Mouse (Mus musculus) naive thymus-derived CD4-positive, alpha-beta T cell, adult 5 months (primary cell): ENCODE results near the gene Tmod2. TPM values are rescaled to one million over a fixed set of nuclear protein-coding genes. Genes with fewer than 3 reads are reported as not detected.

Source experiments
- polyA plus RNA-seq: library from polyadenylated mRNA; unstranded; fragments of 100-300 nt; shearing (Covaris generic); gene quantifications from one replicate; pipeline ENCODE4 v1.2.1, GENCODE M21; 2017

Tmod2 gene
- not detected for polyA plus RNA-seq

GRCm38 (mm10) chr9:75610571-75611493 is at the start of gene Tmod2:
Gene Tmod2 (minus strand): TSS chr9:75611325.

DNA sequence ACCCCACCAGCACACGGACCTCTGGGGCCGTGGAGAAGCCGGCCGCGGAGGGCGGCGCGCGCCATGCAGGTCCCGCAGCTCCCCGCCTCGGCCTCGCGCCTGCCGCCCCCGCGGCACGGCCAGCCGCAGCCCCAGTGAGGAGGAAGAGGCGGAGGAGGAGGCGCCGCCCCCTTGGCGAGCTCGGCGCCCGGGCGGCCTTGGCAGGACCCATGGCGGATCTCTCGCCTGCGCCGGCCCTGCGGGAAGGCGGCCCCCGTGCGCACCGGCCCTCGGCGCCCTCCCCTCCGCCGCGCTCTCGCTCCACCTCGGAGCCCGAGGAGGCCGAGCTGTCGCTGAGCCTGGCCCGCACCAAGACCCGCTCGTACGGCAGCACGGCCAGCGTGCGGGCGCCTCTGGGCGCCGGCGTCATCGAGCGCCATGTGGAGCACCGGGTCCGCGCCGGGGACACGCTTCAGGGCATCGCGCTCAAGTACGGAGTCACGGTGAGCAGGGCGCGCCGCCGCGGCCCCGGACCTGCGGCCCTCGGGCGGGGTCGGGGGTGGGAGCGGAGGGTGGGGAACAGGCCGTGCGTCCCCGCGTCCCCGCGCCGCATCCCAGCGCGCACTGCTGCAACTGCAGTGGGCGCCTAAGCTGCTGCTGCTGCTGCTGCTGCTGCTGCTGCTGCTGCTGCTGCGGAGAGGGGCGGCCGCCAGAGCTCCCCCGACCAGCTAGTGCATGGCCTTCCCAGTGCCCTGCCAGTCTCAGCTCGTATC is 14.6 kb upstream of the Tmod2 start, which contains the start of gene Lysmd2:
Lysmd2 (plus strand) TSS at position 186 of the 752 bp plus-strand sequence.

DNA sequence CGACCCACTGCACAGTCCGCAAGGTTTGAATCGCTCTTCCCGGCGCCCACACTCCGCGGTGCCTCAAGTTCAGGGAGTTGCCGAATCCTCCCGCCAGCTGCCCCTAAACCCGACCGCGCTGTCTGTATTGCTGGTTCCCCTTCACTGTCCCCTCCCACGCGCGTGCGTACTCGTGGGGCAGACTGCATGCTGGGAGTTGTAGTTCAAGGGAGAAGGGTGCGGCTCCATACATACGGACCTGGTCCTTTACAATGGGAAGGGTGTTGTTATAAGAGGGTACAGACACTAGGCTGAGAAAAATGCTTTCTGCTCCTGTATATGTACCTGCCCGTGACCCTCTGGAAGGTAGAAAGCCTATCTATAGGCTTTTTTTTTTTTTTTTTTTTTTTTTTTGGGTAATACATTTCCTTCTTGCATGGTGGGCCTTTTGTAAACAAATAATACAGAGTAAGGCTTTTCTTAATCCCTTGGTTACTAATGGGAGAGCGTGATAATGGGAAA is 51.6 kb downstream of the Tmod2 start, which contains the start of gene Tmod3:
Tmod3 (minus strand) TSS at position 146 of the 501 bp plus-strand sequence.

Other genes starting within 250 kb of the Tmod2 start
- gene Mapk6, start 201.3 kb downstream of the Tmod2 start, polyA plus RNA-seq, result 66.0 TPM
- 24.2 TPM for gene Leo1, start 169.8 kb downstream of the Tmod2 start, polyA plus RNA-seq
- 199 TPM for gene Tmod3, start 51.7 kb downstream of the Tmod2 start, polyA plus RNA-seq
- 5.6 TPM for gene Lysmd2, start 14.4 kb upstream of the Tmod2 start, polyA plus RNA-seq
- gene Scg3, start 72.7 kb upstream of the Tmod2 start, polyA plus RNA-seq, result not detected
- not detected for gene Bmp5, start 164.0 kb upstream of the Tmod2 start, polyA plus RNA-seq